Mouse (Mus musculus) ES-Bruce4 (cell line): ENCODE measurements around the gene Hyal2.

Source experiments
- CTCF ChIP-seq: IDR thresholded peaks from one replicate; pipeline ENCODE4 v1.8.1; 2011; ENCODE audit warnings: low read depth, low read length
- POLR2A ChIP-seq: IDR thresholded peaks from one replicate; pipeline ENCODE4 v1.8.1; 2011; ENCODE audit warnings: low read length; ENCODE audit not compliant: insufficient read depth

GRCm38 (mm10) chr9:107543299-107543698 lies 24.4 kb upstream of the Hyal2 start:
- TF ChIP-seq CTCF: no peak
- no peak for TF ChIP-seq POLR2A
